Mouse (Mus musculus) left cerebral cortex, postnatal 10 days (tissue): ENCODE data around the gene Atoh8. TPM values are rescaled to one million over a fixed set of nuclear protein-coding genes. Genes with fewer than 3 reads are reported as not detected.

ENCODE experiments used
- DNase-seq, 2 experiments: peaks; one replicate each; pipeline ENCODE4 v3.0.0; 2021 to 2022; ENCODE audit warnings: low spot score in 2 of 2, mixed read lengths in 1 of 2; ENCODE audit errors: extremely low spot score in 1 of 2
- intact Hi-C: fragments of 180-260 bp; cut with DNase I; formaldehyde crosslinking; loops from one replicate; pipeline ENCODE4 v1.15.1; 2025
- total RNA-seq, 2 experiments: library from RNA; stranded (reverse); gene quantifications; 2 replicates each; pipeline ENCODE4 v1.2.3; 2021

The Atoh8 gene
- total RNA-seq, 2 experiments from 2014 or later: 1.1 to 1.7 TPM

DNA sequence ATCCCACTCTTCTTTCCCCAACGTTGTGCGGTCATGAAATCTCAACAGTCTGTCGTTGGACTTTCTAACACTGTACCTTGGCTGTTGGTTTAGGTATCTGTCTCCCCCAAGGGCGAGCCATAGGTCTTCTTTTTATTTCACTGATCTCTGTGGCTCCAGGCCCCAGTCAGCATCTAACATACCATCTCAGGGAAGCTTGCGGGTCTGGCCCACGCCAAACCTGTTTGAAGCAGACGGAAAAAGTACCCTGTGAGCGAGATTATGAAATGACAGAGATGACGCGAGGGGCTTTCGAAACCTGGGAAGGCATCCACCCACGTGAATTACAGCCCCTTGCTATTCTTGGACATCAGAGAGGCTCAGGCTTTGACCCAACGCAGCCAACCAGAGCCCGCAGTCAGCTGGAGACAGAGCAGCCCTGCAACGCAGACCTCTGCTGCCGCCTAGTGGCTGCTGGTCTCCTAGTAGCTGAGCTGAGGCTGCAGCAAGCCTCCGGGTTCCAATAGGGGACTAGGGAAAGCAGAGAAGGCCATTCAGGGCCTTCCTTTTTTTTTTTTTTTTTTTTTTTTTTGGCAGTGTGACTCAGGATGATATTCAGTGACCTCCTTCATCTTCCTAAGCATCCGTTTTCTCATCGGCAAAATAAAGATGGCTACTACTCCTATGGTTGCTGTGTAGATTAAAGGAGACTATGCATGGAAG is 25.8 kb upstream of the Atoh8 start:
- DNase-seq: peak; percentile 81 to 93
- intact Hi-C loops: loop anchor here (1.0 to 2.0 kb wide), 2 partner anchors 75 to 332 kb away; no protein-coding TSS in a partner anchor

DNA sequence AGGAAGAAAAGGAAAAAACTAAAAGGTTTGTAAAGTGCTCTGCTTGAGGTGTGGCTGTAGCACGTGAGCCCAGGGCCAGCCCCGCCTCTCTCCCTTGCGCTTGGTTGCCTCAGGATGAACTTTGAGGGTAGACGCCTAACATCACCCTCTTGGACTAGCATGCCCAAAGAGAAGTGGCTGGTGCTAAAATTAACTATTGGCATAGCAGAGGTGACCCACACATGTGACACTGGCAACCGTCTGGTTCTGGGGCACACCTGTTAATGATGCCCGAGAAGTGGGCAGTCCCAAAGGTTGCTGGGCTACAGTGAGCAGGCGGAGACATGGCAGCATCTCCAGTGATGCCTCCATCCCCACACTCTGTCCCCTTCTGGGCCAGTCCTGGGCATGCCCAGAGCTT is 24.1 kb upstream of the Atoh8 start:
- DNase-seq: no peak
- intact Hi-C loops: no loop called here

DNA sequence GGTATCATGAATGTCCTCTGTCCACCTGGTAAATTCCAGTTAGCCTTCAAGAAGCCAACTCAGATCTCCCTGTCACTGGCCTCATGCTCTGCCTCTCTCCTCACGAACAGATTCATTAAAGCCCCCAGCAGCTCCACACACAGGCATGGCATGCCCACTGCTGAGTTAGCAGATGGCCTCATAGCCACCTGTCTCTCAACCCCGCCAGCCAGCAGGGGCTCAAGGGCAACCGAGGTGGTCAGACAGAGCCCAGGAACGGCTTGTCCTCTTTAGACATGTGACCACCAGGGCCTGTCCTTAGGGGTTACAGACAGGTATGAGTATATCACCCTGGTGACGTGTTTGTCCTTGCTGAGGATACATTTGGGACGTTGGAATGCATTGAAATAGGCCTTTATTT is 19.9 kb upstream of the Atoh8 start:
- intact Hi-C loops: no loop called here
- no peak for DNase-seq

DNA sequence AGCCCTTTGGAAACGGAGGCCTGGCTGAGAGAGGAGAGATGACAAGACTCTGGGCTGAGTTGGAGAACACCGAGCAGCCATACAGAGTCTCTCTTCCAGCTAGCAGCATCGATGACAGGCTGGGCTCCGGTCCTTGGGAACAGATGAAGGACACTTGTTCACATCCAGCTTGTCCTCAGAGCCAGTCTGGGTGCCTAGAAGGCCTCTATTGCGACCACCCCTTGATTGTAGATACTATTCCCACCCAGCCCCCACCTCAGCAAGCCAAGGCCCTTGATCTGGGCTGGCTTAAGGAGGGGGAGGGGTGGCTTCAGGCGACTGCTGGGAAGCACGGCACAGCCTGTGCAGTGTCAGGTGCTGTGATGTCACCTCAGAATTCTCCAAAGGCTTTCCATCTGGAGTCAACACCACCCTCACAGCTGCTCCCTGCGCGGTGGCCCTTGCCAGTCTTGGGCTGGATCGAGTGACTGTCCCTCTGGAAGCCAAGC is 19.3 kb upstream of the Atoh8 start:
- intact Hi-C loops: no loop called here
- no peak for DNase-seq

DNA sequence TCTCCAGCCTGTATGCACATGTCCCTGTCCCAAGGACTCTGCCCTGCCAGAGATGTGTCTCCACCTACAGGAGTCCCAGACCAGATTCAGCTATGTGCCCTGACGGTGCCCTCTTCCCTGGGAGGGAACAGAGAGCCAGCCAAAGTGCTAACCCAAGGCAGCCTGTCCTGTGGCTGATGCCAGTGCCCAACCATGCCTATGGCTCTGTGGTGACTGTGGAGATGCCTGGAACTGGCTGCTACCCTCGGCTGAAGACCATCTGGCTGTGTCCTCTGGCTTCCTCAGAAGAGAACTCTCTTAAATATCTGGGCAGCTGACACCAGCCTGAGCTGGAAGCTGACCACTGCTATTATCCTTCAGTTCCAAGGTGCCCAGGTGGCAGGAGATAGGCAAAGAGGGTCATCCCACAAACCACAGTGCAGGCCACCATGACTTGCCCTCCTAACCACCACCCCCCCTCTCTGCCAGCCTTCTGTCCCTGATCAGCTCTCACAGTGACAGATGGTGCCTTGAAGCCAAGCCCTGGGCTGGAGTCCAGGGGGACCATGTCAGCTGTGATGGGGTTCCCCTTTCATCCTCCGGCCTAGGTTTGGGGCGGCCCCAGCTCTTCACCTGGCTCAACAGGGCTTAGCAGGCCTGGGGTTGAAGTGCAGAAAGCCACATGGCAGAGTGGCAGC is 18.7 kb upstream of the Atoh8 start:
- no peak for DNase-seq
- intact Hi-C loops: no loop called here

DNA sequence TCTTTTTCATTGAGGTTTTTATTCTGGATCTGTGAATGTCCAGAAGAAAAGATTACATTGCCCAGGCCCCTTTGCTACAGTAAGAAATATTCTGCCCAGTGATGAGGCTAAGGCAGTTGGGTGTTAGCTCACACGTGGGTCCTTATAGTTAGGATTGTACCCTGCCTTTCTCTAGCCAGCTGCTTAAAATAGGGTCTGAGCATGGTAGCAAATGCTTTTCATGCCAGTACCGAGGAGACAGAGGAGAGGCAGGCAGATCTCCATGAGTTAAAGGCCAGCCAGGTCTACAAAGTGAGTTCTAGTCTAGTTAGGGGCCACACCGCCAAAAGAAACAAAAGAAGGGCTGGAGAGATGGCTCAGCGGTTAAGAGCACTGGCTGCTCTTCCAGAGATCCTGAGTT is 17.8 kb upstream of the Atoh8 start:
- intact Hi-C loops: no loop called here
- no peak for DNase-seq

DNA sequence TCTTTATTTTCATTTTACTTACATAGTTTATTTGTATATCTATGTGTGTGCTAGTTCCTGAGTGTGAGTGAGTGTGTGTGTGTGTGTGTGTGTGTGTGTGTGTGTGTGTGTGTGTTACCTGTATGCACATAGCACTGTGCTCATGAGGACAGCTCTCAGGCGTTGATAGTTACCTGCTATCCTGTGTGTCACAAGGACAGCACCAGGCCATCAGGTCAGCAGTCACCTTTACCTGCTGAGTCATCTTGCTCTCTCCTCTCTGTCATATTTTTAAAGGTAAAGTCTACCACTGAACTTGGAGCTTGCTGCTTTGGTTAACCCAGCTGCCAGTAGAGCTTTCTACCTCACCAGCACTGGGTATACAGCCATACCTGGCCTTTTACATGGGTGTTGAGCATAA is 17.1 kb upstream of the Atoh8 start:
- DNase-seq: no peak
- intact Hi-C loops: no loop called here

DNA sequence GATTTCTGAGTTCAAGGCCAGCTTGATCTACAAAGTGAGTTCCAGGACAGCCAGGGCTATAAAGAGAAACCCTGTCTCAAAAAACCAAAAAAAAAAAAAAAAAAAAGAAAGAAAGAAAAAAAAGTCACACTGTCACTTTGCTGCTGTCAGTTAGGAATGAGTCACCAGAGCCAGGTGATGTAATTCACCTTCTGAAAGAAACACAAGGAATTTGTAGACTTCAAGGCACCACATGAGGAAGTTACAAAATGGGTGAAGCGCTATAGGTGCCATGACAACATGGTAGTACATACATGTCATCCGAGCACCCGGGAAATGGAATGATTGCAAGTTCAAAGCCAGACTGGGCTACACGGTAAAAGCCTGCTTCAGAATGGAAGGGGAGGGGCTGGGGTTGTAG is 14.6 kb upstream of the Atoh8 start:
- intact Hi-C loops: no loop called here
- no peak for DNase-seq

DNA sequence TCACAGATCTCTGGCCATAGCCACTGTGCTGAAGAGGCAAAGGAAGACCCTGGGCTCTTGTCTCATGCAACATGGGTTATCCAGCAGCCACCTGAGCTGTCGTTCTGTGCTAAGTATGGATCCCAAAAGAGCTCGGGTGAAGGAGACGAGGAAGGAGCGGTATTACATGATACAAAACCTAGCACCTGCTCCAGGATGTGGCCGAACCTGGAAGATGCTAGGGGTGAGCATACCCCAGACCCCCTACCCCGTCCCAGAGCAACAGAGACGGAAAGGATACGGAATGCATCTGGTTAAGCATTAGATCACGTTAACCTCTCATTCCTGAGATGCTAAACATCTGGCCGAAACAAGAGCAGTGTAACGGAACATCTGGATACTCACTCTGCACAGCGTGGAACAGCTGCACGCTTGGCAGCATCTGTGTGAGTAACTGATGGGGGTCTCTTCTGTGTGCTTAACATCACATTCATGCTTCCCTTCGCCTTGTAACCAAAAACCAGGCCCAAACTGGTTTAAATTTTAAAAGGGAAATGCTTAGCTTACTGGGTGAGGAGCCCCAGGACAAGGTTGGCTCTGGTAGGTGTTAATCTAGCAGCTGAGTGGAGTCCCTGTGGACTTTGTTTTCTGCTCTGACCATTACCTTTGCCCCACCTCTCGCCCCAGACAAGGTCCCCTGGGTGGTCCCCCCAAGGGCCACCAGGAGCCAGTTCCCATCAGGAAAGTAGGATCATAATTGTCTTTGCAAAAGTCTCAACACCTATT is 13.0 kb upstream of the Atoh8 start:
- intact Hi-C loops: no loop called here
- DNase-seq: no peak

DNA sequence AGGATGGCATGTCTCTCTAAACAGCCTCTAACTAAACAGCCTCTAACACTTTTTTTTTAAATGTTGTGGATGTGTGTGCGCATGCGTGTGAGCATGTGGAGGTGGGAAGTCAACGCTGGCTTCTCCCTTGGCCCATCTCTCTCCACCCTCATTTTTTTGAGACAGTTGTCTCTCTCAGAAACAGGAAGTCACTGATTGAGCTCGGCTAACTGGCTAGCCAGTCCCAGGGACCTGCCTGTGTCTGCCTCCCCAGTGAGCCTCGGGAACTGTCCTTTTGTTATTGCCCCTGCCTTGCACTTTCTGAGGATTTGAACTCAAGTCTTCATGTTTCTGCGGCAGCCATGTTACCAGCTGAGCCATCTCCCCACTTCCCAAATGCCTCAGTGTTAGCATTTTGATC is 10.9 kb upstream of the Atoh8 start:
- no peak for DNase-seq
- intact Hi-C loops: no loop called here

DNA sequence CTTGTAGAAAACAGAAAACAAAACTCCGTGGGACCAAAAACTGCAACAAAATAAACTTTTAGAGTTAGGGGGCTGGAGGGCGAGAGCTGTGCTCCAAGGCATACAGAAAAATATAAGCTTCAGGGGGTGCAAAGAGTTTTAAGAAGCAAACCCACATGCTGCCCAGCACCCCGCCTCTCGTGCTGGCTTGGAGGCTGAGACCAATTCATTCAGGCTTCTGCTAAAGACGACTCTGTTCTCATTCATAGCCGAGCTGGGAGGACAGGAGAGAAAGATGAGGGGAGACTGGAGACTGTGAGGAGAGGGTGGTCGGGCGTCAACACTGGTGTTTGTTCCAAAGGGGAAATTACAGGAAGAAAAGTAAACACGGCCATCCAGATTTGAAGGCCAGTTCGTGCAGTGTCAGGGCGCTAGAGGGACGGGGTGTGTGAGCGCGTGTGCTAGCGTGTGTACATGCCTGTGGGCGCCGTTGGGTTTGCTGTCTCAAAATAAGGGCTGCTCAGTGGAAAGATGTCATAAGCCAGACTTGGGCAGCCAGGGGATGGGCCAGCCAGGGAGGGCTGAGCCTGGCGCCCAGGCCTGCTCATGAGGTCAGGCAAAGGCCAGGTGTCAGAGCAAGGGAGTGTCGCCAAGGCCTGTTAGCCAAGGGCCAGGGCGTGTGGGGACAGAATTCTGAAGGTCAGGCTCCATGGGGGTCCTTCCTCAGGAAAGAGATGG is 9.3 kb upstream of the Atoh8 start:
- intact Hi-C loops: no loop called here
- DNase-seq: no peak

DNA sequence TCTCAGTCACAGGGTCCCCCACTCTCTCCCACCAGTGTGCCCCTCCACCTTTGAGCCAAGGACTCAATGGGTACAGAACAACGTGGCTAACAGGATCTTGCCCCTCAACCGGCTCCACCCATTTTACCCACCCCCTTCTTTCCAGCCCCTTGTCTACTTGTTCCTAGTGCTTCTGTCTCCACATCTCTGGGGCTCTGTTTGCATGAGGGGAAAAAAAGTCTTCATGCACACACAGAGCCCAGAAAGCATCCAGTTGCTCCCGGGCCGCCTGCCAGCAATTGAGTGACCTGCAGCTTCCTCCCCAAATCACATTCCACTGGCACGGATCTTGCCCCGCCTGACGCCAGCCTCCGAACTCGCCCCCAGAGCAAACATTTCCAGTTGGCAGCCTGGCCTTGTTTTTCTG is 8.8 kb upstream of the Atoh8 start:
- intact Hi-C loops: no loop called here

DNA sequence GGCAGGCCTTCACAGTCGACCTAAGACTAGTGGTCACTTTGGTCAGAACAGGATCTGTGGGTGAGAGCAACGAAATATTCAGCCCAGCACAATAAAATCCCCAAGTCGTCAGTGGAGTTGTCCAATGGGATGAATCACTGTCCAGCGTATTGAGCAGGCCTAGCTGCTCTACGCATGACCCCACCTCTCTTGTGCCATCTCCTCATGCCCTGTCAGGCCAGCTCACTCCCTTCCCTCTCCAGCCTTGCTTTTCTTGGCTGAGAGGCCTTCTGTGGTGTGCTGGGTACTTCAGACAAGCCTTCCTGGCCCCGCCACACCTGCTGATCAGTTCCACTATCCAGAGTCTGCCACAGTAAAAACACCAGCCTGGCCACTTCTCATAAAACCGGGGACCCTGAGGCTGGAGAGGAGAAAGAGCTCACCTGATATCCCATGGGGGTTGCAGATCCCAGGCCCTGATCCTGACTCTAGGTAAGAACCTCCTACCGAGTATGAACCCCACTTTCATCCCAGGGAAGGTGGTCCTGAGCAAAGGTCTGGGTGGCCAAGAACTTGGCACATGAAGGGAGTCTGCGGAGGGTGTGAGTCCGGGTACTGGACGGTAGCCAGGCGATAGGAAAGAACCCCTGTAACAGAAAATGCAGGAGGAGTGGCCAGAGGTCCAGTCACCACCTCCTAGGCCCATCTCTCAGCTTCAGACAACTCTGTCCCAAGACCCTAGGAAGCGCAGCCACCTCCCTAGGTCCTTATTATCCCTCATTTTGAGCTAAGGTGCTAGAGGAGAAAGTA is 7.3 kb upstream of the Atoh8 start:
- no peak for DNase-seq
- intact Hi-C loops: no loop called here

More for the DNA sequence above, 8.8 kb upstream of the Atoh8 start:
- DNase-seq: peak; percentile 79 to 92

DNA sequence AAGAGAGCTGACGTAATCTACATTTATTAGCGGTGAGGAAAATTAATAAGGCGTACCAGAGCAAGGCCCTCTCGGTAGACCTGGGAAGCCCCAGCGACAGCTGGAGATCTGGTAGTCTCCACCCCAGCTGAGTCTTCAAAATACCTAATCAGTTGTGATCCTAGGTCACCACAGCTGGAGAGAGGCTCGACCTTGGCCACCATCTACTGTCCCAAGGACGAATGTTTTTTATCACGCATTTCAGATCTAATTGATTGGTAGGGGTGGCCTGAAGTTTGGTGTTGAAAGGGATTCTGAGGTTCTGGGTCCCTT is 6.4 kb upstream of the Atoh8 start:
- intact Hi-C loops: no loop called here
- no peak for DNase-seq

DNA sequence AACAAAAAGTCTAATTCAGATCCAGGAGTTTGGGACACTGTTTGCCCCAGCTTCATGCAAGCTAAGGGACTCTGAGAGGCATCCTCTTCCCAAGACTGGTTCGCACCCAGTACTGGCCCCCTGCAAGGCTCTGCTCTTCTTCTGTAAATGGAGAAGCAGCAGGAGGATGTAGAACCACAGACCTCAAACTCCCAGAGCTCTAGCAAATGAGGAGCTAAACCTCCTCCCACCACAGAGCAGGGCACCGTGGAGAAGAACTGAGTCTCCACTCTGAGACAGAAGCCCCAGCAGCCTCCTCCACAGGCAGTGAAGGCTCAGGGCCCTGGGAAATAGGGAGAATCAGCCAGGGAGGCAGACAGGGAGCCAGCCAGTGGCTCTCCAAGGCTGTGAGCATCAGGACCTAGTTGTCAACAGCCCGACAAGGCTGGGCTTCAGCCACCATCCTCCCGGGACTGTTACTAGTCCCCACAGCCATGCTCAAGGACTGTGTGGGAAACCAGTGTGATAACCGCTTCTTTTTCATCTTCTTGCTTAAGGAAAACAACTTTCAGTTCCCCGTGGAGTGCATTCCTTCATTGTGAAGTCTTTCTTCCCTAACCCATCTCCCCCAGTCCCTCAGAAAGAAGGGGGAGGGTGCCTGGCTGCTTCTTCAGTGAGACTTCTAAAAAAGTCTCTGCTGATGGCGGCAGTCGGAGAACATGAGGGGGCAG is 5.9 kb upstream of the Atoh8 start:
- intact Hi-C loops: no loop called here
- DNase-seq: no peak

DNA sequence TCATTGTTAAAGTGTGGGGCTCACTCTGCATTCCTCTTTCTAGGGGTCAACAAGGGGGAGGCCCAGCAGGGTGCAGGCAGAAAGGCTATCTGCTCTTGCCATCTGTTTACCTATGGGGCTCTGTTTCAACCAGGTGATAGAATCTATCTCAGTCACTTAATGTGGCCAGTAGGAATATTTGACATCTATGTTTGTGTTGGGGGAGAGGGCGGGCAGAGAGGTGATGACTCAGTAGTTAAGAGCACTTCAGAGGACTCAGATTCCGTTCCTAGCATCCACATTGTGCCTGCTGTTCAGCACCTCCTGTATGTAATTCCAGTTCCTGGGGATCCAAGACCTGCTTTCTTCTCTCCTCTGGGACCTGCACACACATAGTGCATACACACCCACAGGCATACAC is 4.7 kb upstream of the Atoh8 start:
- intact Hi-C loops: no loop called here
- DNase-seq: no peak

DNA sequence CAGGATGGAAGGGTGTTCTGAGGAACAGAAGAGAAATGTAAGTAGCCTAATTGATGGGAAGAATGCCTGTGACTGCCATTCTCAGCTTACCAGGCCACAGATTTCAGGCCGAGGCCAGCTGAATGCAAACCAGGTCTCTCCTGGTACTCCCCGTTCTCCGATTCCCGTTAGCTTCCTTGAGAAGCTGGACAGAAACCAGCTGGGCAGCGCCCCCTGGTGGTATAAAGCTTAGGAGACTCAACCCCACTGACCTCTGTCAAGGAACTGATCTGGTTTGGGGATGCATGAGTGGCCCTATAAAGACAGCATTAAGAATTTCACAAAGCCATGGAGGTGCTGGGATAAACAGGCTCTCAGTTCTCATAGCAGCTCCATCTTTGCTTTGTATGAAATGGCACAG is 1.7 kb upstream of the Atoh8 start:
- intact Hi-C loops: loop anchor here (1.0 kb wide), 1 partner anchor 51 kb away; no protein-coding TSS in a partner anchor
- peak; percentile 62 to 84 for DNase-seq

DNA sequence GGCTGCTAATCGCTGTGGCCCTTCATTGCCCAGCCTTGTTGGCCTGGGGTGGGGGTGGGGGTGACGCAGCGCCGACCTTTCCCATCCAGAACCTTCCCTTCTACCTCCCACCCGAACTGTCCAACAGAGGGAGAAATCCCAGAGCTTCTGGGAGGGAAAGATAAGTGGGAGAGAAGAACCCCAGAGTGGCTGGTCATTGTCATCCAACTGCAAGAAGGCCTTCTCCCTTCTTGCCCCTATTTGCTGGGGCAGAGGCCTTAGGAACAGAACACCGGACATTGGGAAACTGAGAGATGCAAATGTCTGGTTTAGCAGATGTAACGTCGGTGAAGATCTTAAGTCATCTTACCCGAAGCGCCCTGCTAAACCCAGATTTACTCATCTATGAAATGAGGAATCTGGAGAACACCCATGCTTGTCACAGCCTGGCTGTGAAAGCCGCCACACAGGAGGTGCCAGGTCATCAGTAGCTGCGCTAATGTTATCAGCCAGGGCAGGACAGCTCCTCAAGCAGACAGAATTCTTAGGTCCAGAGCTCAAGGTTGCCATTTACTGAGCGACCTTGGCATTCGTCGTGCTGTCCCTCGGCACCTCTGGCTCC is 530 bp upstream of the Atoh8 start:
- no peak for DNase-seq
- intact Hi-C loops: no loop called here
